Mouse (Mus musculus) adrenal gland, postnatal 36 days (tissue): ENCODE data around the gene 1810013L24Rik. TPM values are rescaled to one million over a fixed set of nuclear protein-coding genes. Genes with fewer than 3 reads are reported as not detected.
"Not testable (repeated sequence)": the region's sequence is repeated elsewhere in the genome, so short reads cannot be mapped to it uniquely, and the experiment has no call there.

Experiments used
- DNase-seq, 2 experiments: peaks; one replicate each; pipeline ENCODE4 v3.0.0; 2021; ENCODE audit warnings: mixed read lengths in 1 of 2
- total RNA-seq, 2 experiments: library from RNA; stranded (reverse); gene quantifications; 2 replicates each; pipeline ENCODE4 v1.2.3; 2021

The 1810013L24Rik gene
- total RNA-seq, 2 experiments from 2014 or later, result 91.1 to 92.0 TPM

DNA sequence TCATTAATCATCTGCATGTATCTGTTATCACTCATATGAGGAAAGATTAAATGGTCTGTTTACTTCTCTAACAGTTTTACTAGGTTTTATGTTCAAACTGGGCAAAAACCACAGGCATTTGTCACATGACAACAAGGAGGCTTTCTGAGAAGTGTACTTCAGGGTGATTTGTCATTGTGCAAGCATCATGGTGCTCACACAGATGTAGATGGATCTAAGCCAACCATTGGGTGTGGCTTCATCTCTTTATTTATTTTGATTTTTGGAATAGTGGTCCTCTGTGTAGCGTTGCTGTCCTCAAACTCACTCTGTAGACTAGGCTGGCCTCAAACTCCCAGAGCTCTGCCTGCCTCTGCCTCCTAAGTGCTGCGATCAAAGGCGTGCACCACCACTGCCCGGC is 65.4 kb downstream of the 1810013L24Rik start:
- no peak for DNase-seq

DNA sequence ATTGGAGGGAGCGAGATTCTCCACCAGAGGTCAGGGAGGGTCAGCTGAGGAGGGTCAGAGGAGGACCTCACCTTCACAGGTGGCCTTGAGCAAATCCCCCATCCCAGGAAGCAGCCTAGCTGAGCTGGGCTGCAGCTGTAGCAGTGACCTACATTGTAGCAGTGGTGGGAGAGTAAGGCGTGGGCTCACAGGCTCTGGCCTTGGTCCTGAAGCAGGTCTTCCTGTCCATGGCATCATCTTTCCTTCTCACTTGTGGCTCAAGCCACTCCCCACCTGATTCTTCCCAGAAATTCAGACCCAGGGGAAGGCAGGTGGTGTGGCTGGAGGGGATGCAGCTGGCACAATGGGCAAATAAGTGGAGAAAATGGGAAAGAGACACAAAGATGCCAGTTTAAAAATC is 76.2 kb downstream of the 1810013L24Rik start:
- not testable (repeated sequence) for DNase-seq

Other genes starting within 250 kb of the 1810013L24Rik start
- gene Pmm2, start 192.4 kb upstream of the 1810013L24Rik start, total RNA-seq, result 10 to 100 TPM; 44.2 to 50.2 TPM
- 10 to 100 TPM; 17.1 to 21.1 TPM for gene Tmem186, start 192.4 kb upstream of the 1810013L24Rik start, total RNA-seq
- gene Carhsp1, start 157.9 kb upstream of the 1810013L24Rik start, total RNA-seq, result 100 to 1,000 TPM in 1 of 2 experiments, 10 to 100 TPM in 1; 50.0 to 107 TPM
- not detected for gene Gm5767, start 149.3 kb upstream of the 1810013L24Rik start, total RNA-seq
- 100 to 1,000 TPM; 106 to 111 TPM for gene Usp7, start 37.8 kb upstream of the 1810013L24Rik start, total RNA-seq